Mouse (Mus musculus) adrenal gland, postnatal 36 days (tissue): ENCODE results near the gene Tenm2. TPM values are rescaled to one million over a fixed set of nuclear protein-coding genes. Genes with fewer than 3 reads are reported as not detected.

ENCODE experiments used
- DNase-seq, 2 experiments: peaks; one replicate each; pipeline ENCODE4 v3.0.0; 2021; ENCODE audit warnings: mixed read lengths in 1 of 2
- total RNA-seq, 2 experiments: library from RNA; stranded (reverse); gene quantifications; 2 replicates each; pipeline ENCODE4 v1.2.3; 2021

The Tenm2 gene
- total RNA-seq, 2 experiments from 2014 or later, result 0.53 to 0.69 TPM

DNA sequence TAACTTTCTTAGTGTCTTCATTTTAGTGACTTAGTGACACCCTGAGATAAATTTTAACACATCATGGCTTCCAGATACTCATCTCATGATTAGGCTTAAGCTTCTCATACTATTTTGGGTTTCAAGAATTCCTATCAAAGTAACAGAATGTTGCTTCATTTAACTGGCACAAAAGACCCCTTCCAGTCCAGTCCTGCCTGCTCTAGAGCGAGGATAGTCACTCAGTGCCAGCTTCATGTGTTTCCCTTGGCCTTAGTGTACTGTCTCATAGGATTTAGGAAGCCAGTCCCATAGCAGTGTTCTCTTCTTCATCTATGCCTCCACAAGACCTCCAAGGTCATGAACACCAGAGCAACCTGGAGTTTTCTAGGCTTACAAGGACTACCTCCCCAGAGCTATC lies 1183.7 kb downstream of the Tenm2 start:
- DNase-seq, result no peak

DNA sequence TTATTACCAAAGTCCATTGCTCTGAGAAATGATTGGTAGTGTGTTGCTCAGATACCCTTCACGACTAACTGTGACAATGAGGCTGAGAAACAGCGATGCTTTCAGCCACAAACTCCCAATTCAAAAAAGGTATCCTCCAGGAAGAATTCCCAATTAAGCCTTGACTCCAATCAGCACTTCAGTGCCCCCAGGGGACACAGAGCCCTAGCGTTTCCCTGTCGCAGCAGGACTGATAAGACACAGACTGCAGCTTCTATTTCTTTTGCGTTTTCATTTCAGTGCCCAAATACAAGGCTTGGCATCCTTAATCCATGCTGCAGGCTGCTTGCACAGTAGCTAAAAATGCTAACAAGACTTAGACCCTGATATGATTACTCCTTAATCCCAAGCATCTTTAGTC lies 1186.2 kb downstream of the Tenm2 start:
- no peak for DNase-seq

DNA sequence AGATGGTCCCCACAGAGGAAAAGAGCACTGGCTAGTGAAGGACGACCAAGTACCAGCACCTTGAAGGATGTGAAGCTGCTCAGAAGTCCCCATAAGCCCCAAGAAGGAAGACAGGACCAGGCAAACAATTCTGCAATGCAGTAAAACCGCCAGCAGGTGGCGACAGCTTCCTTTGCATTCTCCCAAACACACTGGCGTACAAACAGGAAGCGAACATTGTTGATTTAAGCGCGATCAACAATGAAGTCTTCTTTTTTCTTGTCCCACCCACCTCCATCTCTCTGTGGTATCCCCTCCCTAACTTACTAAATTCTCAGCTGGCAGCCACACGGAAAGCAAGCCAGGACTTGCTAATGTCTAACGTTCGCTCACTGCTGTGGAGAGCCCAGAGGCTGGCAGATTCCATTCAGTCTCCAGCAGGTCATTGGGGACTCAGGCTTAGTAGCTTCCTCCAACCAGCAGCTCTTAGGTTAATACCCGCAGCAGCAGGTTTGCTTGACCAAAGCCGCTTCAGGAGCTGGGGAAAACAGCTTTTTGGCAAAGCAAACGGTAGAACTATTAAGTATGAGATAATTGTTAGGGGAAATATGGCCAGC lies 1190.0 kb downstream of the Tenm2 start:
- peak; percentile 71 to 76 for DNase-seq

DNA sequence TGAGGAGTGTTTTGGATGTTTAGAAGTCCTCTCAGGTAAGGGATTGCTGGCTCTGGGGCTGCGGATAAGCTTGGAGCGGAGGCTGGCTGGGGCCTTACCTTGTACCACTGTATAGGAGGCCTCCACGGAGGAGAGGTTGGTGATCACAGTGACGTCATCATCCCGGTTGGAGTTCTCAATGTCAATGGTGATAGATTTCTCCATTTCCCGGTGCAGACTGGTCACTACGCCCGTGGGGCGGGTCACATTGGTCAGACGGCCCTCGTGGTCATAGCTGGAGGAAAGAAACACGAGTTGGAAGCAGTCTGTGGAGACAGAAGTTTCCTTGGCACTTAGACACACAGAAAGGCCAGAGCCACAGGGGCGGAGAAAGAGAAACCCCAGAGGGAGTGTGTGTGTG lies 1194.4 kb downstream of the Tenm2 start:
- peak in 1 of 2 experiments; percentile 12 for DNase-seq

DNA sequence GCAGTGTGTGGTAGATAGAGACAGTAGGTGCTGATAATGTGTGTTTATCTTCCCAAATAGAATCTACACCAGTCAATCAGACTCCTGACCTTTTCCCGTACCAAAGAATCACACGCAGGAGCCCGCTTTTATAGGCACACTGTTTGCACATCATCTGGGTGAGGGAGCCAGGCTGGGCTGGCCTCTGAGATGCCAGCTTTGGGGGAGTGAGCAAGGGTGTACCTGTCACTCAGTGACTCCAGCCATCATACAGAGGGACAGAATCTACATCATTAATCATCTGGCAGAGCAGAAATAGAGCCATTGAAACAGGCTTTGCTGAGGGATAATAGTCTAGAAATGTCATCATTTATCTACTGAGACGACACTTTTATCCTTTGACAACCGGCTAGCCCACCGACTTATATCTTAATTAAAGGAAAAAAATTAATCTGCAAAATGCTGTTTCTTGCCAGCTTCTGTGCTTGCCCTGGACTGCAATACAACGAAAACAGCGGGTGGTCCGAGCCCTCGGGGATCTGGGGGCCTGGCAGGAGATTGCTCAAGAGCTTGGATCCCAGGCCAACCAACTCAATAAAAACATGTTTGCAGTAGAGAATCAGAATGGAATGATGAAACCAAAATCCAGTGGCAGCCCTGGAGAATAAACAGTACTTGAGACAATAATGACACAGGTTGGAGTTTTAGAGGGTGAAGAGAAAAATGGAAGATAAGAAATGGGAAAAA lies 1195.1 kb downstream of the Tenm2 start:
- DNase-seq, result peak in 1 of 2 experiments; percentile 29

DNA sequence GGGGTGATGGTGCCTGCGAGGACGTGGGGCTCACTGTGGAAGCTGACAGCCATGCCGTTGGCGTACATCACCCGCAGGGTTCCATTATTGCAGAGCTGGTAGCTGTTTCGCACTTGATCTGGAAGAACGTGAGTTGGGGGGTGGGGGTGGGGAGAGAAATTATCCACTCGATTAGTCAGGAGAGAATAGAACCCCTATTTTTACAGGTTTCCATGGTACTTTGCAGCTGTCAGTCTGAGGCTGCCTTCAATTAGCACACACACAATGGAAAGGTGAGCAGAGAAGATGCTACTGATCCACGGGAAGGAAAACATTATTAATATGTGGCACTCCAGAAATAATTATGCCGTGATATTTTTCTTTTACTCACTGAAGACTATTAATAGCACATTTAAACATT lies 1195.9 kb downstream of the Tenm2 start:
- DNase-seq, result no peak

DNA sequence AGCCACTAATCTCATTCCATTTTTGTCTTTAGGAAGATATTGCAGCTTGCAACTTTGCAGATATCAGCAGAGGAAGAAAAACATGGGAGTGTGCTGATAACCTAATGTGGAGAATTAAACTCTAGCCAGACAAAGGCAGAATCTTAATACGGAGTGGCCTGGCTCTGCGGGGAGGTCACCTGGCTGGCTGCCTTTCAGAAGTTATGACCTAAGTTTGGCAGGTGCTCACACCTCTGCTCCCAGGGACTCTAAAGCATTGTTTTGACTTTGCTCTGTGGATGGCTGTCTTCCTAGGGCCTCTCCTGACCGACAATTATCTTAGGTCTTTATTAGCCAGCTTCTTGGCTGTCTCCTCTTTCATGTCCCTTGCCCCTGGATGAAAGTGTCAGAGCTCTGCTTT lies 1197.4 kb downstream of the Tenm2 start:
- no peak for DNase-seq

DNA sequence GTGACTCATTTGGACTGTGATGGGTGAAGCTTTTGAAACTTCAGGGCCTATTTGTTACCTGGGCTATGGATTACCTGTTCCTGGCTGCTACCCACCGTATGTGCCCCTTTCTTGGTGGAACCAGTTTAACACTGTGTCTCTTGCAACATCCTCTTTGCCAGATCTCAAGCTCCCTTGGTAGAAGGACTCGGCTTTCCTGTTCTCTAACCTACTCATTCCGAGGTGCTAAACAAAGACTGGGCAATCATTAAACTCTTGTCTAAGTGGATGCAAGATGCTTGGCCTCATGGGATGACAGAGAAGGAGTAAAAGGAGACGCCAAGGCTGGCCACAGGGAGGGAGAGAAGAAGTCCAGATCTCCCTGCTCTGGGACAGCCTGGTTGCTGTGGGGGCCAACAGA lies 1198.5 kb downstream of the Tenm2 start:
- no peak for DNase-seq

DNA sequence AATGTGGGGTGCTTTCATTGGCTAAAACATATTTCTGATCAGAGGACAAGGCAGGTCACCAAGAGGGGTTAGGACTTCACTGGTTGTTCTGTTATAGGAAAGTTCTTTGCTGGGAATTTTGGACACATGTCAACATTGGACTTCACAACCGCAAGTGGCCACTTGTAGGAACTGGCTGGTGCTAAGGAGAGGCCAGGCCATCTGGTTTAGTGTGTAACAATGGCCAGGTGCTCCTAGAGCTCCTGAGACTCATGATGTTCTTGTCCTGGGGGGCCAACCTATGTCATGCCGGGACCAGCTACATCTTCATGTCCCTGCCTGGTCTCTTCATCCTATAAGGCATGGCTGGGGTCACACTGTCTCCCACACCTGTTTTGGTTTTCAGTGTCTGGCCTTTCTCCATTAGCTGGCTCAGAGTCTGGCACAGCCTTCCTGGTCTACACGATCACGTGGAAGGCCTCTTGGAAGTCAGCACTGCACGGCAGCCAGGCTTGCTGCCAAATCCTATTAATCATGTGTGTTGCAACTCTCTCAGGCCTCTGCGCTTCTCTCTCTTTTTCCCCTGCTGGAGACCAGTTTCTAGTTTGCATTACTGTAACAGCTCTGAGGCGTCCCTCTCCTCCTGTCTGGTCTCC lies 1199.6 kb downstream of the Tenm2 start:
- peak; percentile 93 to 94 for DNase-seq

DNA sequence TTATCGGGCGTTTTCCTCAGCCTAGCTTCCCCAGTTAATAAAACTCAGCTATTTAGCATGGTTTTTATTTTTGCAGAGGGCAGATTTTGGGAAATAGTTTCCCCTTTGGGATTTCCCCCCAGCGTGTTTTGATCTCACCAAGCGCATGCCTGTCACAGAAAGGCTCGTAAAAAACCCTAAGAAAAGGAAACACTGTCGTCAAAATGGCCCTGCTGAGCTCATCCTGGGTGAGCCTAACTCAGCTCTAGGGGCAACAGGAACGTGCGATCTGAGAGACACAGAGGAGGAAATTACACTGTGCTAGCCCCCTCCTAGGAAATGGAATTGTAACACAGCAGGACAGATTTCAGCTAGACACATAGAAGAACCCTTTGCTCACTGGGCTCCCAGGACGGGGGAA lies 1204.0 kb downstream of the Tenm2 start:
- no peak for DNase-seq

DNA sequence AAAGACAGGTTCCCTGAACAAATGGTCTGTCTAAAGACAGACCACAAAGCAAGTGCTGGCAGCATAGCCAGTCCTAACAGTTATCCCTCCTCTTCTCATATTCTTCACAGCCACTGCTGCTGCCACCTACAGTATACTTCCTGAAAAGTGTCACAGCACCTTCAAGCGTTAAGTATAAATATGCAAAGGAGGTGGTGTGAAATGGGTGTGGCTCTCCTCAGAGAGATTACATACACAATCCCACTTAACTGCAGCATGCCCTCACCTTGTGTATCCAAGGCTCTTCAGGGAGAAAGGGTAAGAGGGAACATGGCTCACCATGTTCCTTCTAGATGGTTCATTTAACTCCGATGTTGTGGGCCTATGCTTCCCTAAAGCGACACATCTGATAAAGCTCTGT lies 1215.8 kb downstream of the Tenm2 start:
- no peak for DNase-seq

DNA sequence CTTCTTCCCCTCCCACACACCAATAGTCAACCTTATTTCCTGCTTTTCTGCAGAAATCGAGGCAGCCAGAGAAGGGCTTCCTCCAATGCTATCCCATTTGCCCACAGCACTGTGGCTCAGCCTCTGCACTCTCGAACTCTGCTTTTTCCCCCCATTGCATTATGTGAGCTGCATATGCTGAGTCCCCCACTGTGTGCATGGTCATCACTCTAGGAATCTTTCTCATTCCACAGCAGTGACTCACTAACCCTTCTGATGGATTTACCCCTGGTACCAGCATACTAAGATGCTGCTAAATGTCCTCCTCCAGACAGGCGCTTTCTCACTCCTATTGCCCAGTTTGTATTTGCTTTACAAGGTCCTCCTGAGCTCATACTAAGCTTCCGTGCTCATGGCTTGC lies 1222.6 kb downstream of the Tenm2 start:
- DNase-seq, result no peak

DNA sequence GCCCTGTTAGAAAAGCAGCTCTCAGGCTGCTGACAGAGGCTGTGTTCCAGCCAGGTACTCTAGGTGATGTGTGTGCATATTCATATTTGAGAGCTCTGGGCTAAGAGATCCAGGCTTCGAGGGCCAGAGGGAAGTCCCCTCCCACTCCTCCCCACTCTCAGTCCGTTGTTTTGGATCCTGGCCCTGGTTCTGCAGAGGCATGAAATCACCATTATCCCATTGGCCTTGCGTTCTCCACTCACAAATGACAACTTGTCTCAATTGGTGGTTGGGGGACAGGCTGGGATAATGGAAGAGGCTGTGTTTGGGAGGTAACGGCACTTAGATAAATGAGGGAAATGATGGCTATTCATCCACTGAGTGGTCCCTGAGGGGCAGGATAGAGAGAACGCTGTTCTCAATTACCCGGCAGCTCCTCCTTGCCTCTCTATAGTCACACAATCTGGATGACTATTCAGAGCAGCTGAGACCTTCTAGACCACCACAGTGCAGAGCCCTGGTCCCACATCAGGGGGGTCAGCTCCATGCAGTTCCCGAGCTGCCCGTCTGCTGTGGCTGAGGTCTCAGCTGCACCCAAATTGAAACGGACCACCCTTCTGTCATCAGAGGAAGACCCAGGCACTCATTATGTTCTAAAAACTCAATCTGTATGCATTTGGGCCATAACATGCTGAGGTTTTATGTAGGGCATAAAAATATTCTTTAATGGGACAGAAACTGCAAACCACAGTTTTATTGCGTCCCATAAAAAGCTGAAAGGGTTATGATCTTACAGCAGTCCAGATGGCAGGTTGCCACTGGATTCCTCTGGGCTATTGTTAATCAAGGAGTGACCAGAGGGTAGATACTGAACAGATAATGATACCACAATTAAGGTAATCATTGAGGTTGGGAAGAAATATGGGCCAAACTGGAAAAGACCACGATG lies 1226.2 kb downstream of the Tenm2 start:
- DNase-seq, result no peak

DNA sequence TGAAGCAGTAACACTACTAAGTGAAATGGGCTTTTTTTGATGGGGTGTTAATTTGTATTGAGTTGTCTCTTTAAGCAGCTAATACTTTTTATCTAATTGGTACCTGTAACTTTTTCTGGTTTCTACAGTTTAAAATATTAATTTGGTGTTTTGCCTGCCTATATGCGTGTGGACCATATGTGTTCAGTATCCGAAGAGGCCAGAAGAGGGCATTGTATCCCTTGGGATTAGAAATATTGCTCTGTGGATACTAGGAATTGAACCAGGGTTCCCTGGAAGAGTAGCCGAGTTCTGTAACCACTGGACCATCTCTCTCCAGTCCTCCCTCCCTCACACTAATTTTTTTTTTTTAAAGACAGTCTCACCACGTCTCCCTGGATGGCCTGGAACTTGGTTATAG lies 1232.9 kb downstream of the Tenm2 start:
- no peak for DNase-seq

DNA sequence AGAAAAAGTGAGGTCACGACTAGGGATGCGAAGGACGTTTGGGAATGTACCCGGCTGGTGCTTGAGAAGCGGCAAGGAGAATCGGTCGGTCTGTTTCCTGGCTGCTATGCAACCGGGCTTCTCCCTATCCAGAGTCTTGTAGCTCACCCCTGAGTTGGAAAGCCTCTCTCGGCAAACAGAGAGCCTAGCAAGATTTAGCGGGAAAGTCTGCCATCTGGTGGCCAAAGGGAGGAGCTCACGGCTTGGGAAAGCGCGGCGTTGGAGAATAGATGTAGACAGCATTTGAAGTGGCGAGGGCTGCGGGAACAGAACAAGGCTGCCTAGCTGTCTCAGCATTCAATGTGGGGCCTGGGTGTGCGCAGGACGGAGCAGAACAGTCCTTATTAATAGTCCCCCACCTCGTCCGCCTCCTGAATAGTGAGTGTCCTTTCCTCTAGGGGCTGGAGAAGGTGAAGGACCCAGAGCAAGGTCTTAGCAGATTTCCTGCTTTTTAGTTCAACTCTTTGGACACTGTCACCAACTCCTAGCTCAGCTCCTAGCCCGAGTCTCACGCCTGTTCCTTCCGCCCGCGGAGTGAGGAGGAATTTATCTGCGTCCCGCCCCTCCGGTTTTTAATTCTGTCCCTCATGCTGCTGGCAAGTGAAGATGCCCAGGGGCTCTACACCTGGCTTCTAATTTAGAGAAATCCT lies 1234.3 kb downstream of the Tenm2 start:
- DNase-seq, result peak; percentile 89 to 92

DNA sequence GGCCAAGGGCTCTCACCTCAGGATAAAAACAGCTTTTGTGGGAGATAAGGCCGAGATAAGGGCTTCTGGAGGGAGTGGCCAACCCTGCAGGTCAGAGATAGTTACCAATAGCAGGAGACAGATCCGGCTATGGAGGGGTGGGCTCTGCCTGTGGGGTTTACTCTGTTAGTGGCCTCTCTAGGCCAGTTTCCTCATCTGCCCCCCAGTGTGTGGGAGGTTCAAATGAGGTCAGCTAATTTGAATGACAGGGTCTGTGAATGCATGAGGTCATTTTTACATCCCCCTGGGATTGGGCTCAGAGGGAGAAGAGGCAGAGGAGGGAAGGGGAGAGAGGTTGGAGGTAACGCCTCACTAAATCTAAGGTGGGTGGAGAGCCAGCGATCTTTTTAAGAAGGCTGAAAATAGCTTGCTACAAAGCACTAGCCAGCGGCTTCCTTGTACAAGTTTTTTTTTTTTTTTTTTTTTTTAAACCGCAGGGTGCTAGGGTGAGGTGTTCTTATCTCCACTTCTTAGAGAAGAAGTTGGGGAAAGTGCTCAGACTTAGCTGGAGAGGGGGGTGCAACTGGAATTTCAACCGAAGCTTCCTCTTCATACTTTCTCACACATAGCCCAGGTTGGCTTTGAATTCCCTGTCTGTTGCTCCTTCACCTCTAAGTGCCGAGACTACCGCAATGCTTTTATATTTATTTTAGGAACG lies 1235.0 kb downstream of the Tenm2 start:
- DNase-seq, result no peak

DNA sequence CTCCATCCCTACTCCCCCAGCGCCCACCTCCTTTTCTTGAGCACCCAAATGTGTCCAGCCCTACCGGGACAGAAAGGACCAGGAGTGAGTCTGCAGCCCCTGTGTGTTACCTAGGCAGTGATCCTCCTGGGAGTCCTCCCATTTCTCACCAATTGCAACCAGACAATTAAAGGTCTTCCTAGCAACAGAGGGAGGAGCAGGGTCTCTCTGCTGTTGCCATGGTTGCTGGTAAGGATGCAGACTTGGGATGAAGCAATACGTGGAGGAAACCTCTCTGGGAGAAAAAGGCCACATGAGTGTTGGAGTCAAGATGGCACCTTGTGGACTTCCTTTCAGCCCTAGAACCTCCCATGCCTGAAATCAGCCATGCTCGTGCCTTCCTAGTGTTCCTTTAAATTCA lies 1235.7 kb downstream of the Tenm2 start:
- no peak for DNase-seq

DNA sequence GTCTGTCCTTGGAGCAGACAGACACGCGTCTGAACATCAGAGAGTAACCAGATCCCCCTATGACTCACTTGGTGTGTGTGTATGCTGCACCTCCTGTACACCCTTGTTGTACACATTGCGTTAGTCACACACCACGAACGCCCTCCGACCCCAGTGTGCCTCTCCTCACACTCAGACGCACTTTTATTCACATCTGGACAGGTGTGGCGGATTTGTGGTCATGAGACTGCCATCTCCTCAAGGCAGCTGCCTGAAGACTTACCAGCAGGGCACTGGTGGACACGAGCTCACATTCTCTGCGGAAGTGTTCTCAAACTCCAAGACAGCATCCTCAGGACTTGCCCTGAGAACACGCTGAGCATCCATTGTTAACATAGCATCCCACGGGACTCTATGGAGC lies 1237.7 kb downstream of the Tenm2 start:
- DNase-seq, result no peak

DNA sequence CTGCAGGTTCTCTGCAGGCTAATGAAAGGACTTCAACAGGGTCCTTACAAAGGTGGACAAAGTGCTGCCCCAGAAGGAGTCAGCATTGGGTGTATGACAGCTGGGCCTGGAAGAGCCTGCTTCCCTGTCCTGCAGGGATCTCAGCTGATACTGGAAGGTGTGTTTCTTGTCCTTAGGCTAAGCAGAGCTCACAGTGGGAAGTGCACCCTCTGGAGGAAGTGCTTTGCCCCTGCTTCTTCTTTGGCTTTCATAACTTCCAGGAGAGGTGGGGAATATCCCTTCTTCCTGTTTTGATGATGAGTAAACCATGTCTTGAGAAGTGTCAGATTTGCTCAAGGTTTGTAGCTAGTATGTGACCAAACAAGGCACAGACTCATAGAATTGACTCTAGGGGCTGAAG lies 1240.5 kb downstream of the Tenm2 start:
- DNase-seq, result no peak

DNA sequence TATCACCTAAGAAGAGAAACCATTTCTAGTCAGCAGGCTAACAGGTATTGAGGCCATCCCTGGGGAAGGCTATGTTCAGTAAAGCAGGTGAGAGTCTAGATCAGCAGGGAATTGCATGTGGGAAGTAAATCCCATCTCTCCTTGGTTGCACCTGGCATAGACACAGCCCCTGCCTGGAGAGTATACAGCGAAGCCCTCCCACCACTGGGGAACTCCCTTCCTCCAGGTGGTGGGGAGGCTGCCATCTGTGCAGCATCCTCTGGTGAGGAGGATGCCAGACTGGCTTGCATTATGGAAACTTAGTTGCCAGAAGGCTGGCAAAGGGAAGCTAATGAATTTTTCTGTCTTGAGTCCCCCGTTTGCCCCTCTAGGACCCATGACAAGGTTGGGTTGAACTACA lies 1243.9 kb downstream of the Tenm2 start:
- DNase-seq, result no peak

DNA sequence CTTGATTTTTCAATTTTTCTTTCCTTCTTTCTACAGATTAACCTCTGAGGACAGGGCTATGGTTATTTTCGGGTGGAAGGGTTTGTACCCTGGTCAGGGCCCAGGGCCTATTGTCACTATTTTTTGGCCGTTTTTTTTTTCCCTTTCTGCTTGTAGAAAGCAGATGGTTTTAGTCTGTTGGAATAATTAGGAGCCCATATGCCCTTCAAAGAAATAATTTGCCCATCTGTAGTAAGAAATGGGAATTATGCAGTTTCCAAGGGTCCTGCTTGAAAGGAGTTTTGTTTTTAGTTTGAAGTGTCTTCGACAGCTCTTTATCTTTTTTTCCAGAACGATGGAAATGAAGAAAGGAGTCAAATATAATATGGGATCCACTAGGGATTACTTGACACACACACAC lies 1245.8 kb downstream of the Tenm2 start:
- no peak for DNase-seq
